Mouse (Mus musculus) adrenal gland, postnatal 25 days (tissue): ENCODE data around the gene Prl8a8. TPM values are rescaled to one million over a fixed set of nuclear protein-coding genes. Genes with fewer than 3 reads are reported as not detected.

Experiments used
- DNase-seq: peaks from one replicate; pipeline ENCODE4 v3.0.0; 2021; ENCODE audit warnings: mixed read lengths
- long read RNA-seq: library from polyadenylated mRNA; stranded (forward); transcript quantifications from one replicate; pipeline ENCODE4 v2.0.0, GENCODE M21; 2021
- total RNA-seq: library from RNA; stranded (reverse); gene quantifications from 2 replicates; pipeline ENCODE4 v1.2.3, GENCODE M21; 2021

The Prl8a8 gene
- not detected in 2 replicates for total RNA-seq
- long read RNA-seq: 0 reads

DNA sequence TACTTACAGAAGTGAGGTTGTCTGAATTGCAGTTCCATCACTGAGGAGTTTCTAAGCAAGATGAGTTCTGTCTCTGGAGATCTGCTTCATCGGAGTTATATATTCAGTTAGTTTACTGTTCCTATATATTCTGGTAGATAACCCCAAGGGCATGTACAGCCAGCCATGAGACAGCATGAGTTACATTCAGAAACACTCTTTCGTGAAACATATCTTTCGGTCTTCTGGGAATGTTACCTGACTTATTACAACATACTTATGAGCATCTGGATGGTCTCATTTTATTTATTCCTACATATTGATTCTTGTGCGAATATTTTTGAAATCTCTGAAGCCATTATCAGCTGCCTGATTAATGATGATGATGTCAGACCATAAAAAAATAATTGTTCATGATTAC lies at the start of gene Prl8a8:
Gene Prl8a8 (minus strand): TSS at position 101 of the 400 bp plus-strand sequence.
- no peak for DNase-seq

DNA sequence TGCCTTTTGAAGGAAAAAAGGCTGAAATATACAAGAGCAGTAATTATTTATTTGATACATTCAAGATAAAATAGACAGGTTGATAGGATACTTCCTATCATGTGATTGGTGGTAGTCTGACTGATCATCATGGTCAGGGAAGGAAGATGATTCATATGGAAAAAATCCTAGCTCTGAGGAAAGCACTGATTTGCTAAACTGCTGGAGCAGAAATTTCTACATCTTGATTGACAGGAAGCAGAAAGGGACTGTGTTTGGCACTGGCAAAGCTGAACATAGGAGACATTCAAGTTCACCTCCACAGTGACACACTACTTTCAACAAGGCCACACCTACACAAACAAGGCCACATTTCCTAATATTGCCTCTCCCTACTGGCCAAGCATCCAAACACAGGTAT lies 40.3 kb upstream of the Prl8a8 start:
- DNase-seq: no peak

- DNase-seq: no peak
Observed at GRCm38 (mm10) chr13:27523156-27523555, 10.1 kb upstream of the Prl8a8 start.

- DNase-seq: no peak
Observed at GRCm38 (mm10) chr13:27507645-27508044, 5.4 kb downstream of the Prl8a8 start.

Other genes with a start within 250 kb of the Prl8a8 start
- not detected in 2 replicates for gene Prl6a1, start 200.6 kb downstream of the Prl8a8 start, total RNA-seq
- gene Prl8a2, start 167.5 kb downstream of the Prl8a8 start, total RNA-seq: 1.4 and 1.9 TPM in 2 replicates
- not detected in 2 replicates for gene Prl2b1, start 122.4 kb downstream of the Prl8a8 start, total RNA-seq
- not detected in 2 replicates for gene Prl8a6, start 74.5 kb downstream of the Prl8a8 start, total RNA-seq
- not detected in 2 replicates for gene Prl8a9, start 51.4 kb upstream of the Prl8a8 start, total RNA-seq
- gene Prl8a1, start 69.0 kb upstream of the Prl8a8 start, total RNA-seq: not detected in 2 replicates
- not detected in 2 replicates for gene Prl7b1, start 97.4 kb upstream of the Prl8a8 start, total RNA-seq
- not detected in 2 replicates for gene Prl7a1, start 129.3 kb upstream of the Prl8a8 start, total RNA-seq
- not detected in 2 replicates for gene Prl7a2, start 154.8 kb upstream of the Prl8a8 start, total RNA-seq
- not detected in 2 replicates for gene Prl7d1, start 203.5 kb upstream of the Prl8a8 start, total RNA-seq